Mouse (Mus musculus) common myeloid progenitor, adult 5-6 weeks (primary cell): Measurements from ENCODE around the gene Gns. TPM values are rescaled to one million over a fixed set of nuclear protein-coding genes. Genes with fewer than 3 reads are reported as not detected.

Experiments used
- ATAC-seq: replicated peaks from 2 replicates; pipeline ENCODE4 v1.8.0; 2016; ENCODE audit warnings: low read depth, mild to moderate bottlenecking, moderate TSS enrichment, inconsistent platforms; ENCODE audit not compliant: poor library complexity, severe bottlenecking
- total RNA-seq: library from RNA; stranded (forward); fragments of 200-1000, 187-1606 nt; gene quantifications from 2 replicates; pipeline ENCODE4 v1.2.3, GENCODE M21; 2017

Gene Gns
- total RNA-seq, 1 experiment from 2014 or later, result 20.3 TPM

GRCm38 (mm10) chr10:121364306-121364705 lies 584 bp upstream of the Gns start:
- ATAC-seq, result no peak

- peak; percentile 71 for ATAC-seq
Measured at GRCm38 (mm10) chr10:121365781-121366272, 937 bp downstream of the Gns start.

GRCm38 (mm10) chr10:121367271-121367670 lies 2.4 kb downstream of the Gns start:
- no peak for ATAC-seq

GRCm38 (mm10) chr10:121367780-121368179 lies 2.9 kb downstream of the Gns start:
- ATAC-seq, result no peak

GRCm38 (mm10) chr10:121368783-121369465 lies 4.0 kb downstream of the Gns start:
- ATAC-seq, result peak; percentile 19

GRCm38 (mm10) chr10:121370777-121371176 lies 5.9 kb downstream of the Gns start:
- ATAC-seq, result no peak

- no peak for ATAC-seq
Measured at GRCm38 (mm10) chr10:121374013-121374412, 9.1 kb downstream of the Gns start.

- ATAC-seq, result peak; percentile 90
Measured at GRCm38 (mm10) chr10:121374693-121375620, 10.1 kb downstream of the Gns start.

- no peak for ATAC-seq
Measured at GRCm38 (mm10) chr10:121375649-121376493, 11.0 kb downstream of the Gns start.

- ATAC-seq, result no peak
Measured at GRCm38 (mm10) chr10:121376530-121377271, 11.8 kb downstream of the Gns start.

- ATAC-seq, result no peak
Measured at GRCm38 (mm10) chr10:121379387-121379786, 14.5 kb downstream of the Gns start.

- ATAC-seq, result no peak
Measured at GRCm38 (mm10) chr10:121381280-121381679, 16.4 kb downstream of the Gns start.

- ATAC-seq, result no peak
Measured at GRCm38 (mm10) chr10:121384710-121385109, 19.8 kb downstream of the Gns start.

GRCm38 (mm10) chr10:121385695-121386094 lies 20.8 kb downstream of the Gns start:
- no peak for ATAC-seq

- ATAC-seq, result 0 out of 2 replicates have a peak, but pooled peaks have one; percentile 21
Measured at GRCm38 (mm10) chr10:121386347-121386746, 21.5 kb downstream of the Gns start.

GRCm38 (mm10) chr10:121390602-121391001 lies 25.7 kb downstream of the Gns start:
- ATAC-seq, result no peak

- ATAC-seq, result no peak
Measured at GRCm38 (mm10) chr10:121391901-121392300, 27.0 kb downstream of the Gns start.

GRCm38 (mm10) chr10:121394270-121394669 lies 29.4 kb downstream of the Gns start:
- no peak for ATAC-seq

- no peak for ATAC-seq
Measured at GRCm38 (mm10) chr10:121394789-121395325, 30.0 kb downstream of the Gns start.
